Mouse (Mus musculus) embryonic facial prominence, embryonic 11.5 days (tissue): ENCODE data around the gene Matn4. TPM values are rescaled to one million over a fixed set of nuclear protein-coding genes. Genes with fewer than 3 reads are reported as not detected.

Experiments
- ATAC-seq: fragments of 200-750 bp; cut with Nextera tagmentation; replicated peaks from 2 replicates; pipeline ENCODE4 v1.8.0; 2017; ENCODE audit warnings: low read depth; ENCODE audit not compliant: insufficient number of reproducible peaks, low FRiP score, low TSS enrichment
- DNase-seq: peaks from one replicate; pipeline ENCODE4 v3.0.0-alpha.2; 2015; ENCODE audit warnings: low spot score
- H3K27ac ChIP-seq: fragments of 300-500 bp; sonication (generic); replicated peaks from 2 replicates; pipeline ENCODE4 v1.5.1; 2014; ENCODE audit warnings: mild to moderate bottlenecking, low read depth, low read length, control low read depth
- H3K27me3 ChIP-seq: fragments of 300-500 bp; sonication (generic); 2 replicates; pipeline ENCODE4 v1.6.1; 2014; ENCODE audit warnings: mild to moderate bottlenecking, low read length, moderate library complexity, mixed read lengths; ENCODE audit not compliant: control insufficient read depth, insufficient read depth
- H3K36me3 ChIP-seq: fragments of 300-500 bp; sonication (generic); replicated peaks from 2 replicates; pipeline ENCODE4 v1.6.1; 2014; ENCODE audit warnings: low read depth, mild to moderate bottlenecking, low read length, moderate library complexity, mixed read lengths; ENCODE audit not compliant: control insufficient read depth, insufficient read depth
- H3K4me1 ChIP-seq: fragments of 300-500 bp; sonication (generic); 2 replicates; pipeline ENCODE4 v1.6.1; 2014; ENCODE audit warnings: low read length, mixed read lengths; ENCODE audit not compliant: control insufficient read depth, insufficient read depth
- H3K4me2 ChIP-seq: fragments of 300-500 bp; sonication (generic); 2 replicates; pipeline ENCODE4 v1.6.1; 2014; ENCODE audit warnings: low read depth, mild to moderate bottlenecking, control low read depth, low read length, moderate library complexity
- H3K4me3 ChIP-seq: fragments of 300-500 bp; sonication (generic); 2 replicates; pipeline ENCODE4 v1.5.1; 2014; ENCODE audit warnings: low read depth, low read length, control low read depth
- H3K9ac ChIP-seq: fragments of 300-500 bp; sonication (generic); replicated peaks from 2 replicates; pipeline ENCODE4 v1.6.1; 2014; ENCODE audit warnings: mild to moderate bottlenecking, control low read depth, low read length
- H3K9me3 ChIP-seq: fragments of 300-500 bp; sonication (generic); replicated peaks from 2 replicates; pipeline ENCODE4 v1.6.1; 2016; ENCODE audit warnings: mild to moderate bottlenecking, low read length, inconsistent platforms, mixed read lengths; ENCODE audit not compliant: control insufficient read depth
- WGBS: fragments of 180-500 bp; shearing (Covaris S2); extraction: QIAGEN DNeasy Blood & Tissue Kit; methylation state at CpG from one replicate; pipeline ENCODE4 v1.1.7; 2014; 5-methylcytosine and 5-hydroxymethylcytosine counted together
- polyA plus RNA-seq: library from polyadenylated mRNA; unstranded; fragments of >200 nt; fragmentation: Nextera tagmentation; extraction: Ambion mirVana; gene quantifications from 2 replicates; pipeline ENCODE4 v1.2.1, GENCODE M21; 2014

Matn4 gene
- polyA plus RNA-seq, 1 experiment from 2014 or later, result 1.3 TPM

DNA sequence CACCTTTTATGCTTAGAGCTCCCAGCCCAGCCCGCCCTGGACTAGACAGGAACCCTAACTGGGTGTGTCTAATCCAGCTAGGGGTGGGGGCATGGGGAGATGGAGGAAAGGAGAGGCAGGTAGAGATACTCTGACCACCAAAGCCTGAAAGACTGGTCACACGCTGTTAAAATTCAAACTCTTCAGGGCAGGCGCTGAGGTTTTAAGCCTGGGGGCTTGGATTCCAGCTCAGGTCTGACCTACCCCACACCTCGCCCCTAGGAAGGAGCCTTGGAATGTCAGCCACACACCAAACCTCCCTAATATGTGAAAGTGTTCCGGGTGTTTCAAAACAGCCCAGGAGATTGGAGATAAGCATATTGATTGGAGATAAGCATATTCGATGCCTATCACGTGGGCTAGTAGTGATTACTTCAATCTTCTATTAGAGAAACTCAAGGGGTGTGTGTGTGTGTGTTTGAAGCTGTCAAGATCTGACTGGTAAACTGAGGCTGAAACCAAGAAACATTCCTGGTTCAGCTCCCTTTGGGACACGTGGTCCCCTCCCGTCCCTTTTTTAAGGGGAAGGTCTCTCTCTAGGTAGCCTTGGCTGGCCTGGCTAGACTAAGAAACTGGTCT, 28.4 kb upstream of the Matn4 start:
- no peak overlapping the region for H3K4me3 ChIP-seq
- no peaks in the 10 kb centered on the region for H3K27me3 ChIP-seq
- H3K9ac ChIP-seq, result no peak overlapping the region
- no peak for ATAC-seq
- peaks cover 13% of the 10 kb centered on the region for H3K4me1 ChIP-seq
- no peak overlapping the region for H3K27ac ChIP-seq
- DNase-seq, result no peak
- no peaks in the 10 kb centered on the region for H3K36me3 ChIP-seq
- WGBS, result 76% methylated on average over 9 of the region's 9 CpGs
- H3K4me2 ChIP-seq, result no peak overlapping the region
- no peaks in the 10 kb centered on the region for H3K9me3 ChIP-seq

DNA sequence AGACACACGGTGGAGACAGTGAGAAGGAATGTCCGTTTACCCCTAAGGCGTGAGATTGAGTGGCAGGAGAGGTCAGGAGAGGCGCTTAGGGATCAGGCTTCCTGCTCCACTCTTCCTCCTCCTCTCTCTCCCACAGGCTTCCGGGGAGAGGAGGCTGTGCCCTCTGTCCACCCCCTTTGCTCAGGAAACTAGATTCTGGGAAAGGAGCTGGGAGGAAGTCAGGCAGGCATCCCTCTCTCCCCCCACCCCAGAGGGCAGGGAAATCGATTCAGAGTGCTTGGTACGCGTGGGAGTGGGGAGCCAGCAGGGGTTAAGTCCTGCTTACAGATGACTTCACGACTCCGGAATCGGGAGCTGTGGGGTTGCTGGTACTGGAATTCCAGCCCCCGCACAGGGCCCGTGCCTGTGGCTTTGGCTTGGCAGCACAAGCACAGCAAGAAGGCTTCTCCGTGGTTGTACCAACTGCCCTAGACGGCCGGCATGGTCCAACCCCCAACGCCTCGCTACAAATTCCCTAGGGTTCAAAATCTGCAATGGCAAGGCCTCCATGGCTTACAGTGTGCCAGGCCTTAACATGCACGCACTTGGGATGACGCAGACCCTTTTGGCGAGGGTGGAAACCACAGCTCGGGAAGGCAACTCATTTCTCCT, 27.7 kb upstream of the Matn4 start:
- peak overlapping the region; percentile 43 for H3K9ac ChIP-seq
- no peak overlapping the region for H3K27ac ChIP-seq
- no peaks in the 10 kb centered on the region for H3K27me3 ChIP-seq
- H3K4me1 ChIP-seq, result peaks cover 13% of the 10 kb centered on the region
- no peaks in the 10 kb centered on the region for H3K9me3 ChIP-seq
- WGBS, result 21% methylated on average over 22 of the region's 22 CpGs
- no peak overlapping the region for H3K4me2 ChIP-seq
- H3K36me3 ChIP-seq, result no peaks in the 10 kb centered on the region
- no peak overlapping the region for H3K4me3 ChIP-seq
- no peak for ATAC-seq
- no peak for DNase-seq

DNA sequence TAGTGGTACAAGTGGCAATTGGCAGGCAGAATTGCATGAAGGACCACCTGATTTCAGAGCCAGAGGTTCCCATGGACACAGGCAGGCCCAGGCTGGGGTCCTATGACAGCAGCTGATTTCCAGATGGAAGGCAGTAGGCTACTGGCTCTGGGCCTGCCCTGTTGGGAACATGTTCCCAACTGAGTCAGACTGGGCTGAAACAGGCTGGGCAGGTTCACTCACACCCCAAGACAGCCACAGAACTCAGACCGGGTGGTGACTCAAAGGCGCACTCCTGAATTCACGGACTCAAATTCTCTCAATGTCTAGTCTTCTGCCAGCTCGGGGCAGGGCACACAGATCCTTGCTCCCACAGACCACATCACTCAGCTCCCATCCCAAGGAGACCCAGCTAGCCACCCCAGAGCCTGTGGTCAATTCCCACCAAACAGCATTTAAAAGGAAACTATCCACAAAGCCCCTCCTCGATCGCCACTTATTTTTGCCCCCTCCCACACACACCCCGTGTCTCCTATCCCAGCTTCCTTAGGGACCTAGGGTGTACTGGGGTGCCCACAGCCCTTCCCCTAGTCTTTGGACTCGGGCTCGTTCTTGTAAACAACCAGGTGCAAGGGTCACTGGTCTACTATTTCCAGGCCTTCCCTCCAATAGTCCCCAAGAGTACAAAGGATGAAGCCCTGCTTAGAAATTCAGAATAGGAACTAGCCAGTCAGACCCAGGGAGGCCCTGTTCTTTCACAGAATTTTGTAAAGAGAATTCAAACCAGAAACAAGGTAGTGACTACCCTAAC, 26.9 kb upstream of the Matn4 start:
- Histone ChIP-seq H3K36me3 (no peaks in the 10 kb centered on the region), H3K4me1 (peaks cover 13% of the 10 kb centered on the region), H3K9me3 (no peaks in the 10 kb centered on the region), H3K27me3 (no peaks in the 10 kb centered on the region), H3K9ac (no peak overlapping the region), H3K27ac (no peak overlapping the region), H3K4me2 (no peak overlapping the region), H3K4me3 (no peak overlapping the region)
- WGBS, result 51% methylated on average over 9 of the region's 9 CpGs
- ATAC-seq (no peak), DNase-seq (no peak)

DNA sequence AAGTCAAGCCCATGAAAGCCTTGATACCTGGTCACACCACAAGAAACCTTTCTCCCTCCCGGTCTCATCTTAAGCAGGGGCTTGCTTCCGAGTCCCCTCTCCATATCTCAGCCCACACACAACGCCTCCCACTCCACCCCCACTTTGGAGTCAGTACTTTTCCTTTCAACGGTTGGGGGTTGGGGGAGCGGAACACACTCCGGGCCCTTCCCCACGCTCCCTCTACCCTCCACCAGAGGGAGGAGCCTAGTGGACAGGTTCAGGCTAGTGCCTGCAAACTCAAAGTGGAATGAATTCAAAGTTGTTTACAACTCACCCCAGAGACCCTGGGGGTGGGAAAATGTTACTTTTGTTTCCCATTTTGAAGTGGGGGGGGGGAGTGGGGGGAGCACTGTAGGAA, 25.7 kb upstream of the Matn4 start:
- peak; percentile 53; the same call in 1 of the 2 replicates for ATAC-seq
- H3K9me3 ChIP-seq, result no peaks in the 10 kb centered on the region
- H3K27me3 ChIP-seq, result no peaks in the 10 kb centered on the region
- H3K9ac ChIP-seq, result no peak overlapping the region
- no peak overlapping the region for H3K4me3 ChIP-seq
- peak; percentile 49 for DNase-seq
- peaks cover 7% of the 10 kb centered on the region; the same call in 1 of the 2 replicates for H3K4me1 ChIP-seq
- no peaks in the 10 kb centered on the region for H3K36me3 ChIP-seq
- WGBS, result 4% methylated on average over 7 of the region's 7 CpGs
- H3K4me2 ChIP-seq, result no peak overlapping the region
- no peak overlapping the region for H3K27ac ChIP-seq

DNA sequence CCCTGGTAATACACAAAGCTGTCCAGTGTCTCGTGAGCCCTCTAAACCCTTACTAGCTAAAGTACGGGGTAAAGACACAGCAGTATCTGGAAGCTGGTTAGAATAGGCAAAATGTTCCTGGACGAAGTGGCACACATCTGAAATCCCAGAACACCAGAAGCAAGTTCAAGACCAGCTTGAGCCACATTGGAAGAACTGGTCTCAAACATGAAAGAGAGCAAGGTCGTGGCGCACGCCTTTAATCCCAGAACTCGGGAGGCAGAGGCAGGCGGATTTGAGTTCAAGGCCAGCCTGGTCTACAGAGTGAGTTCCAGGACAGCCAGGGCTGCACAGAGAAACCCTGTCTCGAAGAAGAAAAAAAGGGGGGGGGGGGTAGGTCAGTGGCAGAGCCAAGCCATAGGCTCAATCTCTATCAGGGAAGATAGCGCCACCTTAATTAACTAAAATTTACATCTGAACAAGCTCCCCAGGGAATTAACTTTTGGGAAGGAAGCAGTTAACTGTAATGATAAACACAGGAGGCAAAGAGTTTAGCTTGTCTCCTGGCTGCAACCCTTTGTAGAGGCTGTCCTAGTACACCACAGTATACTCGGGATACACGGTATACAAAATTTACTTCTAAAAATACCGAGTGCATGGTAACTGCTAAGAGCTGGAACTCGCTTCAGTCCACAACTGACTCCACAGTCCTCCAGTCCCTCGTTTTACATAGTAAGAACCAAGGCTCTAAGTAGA, 25.1 kb upstream of the Matn4 start:
- 43% methylated on average over 15 of the region's 15 CpGs for WGBS
- Histone ChIP-seq H3K9ac (no peak overlapping the region), H3K4me1 (peaks cover 7% of the 10 kb centered on the region; the same call in 1 of the 2 replicates), H3K9me3 (no peaks in the 10 kb centered on the region), H3K36me3 (no peaks in the 10 kb centered on the region), H3K27ac (no peak overlapping the region), H3K27me3 (no peaks in the 10 kb centered on the region), H3K4me3 (no peak overlapping the region), H3K4me2 (no peak overlapping the region)
- DNase-seq, result no peak
- ATAC-seq, result no peak

DNA sequence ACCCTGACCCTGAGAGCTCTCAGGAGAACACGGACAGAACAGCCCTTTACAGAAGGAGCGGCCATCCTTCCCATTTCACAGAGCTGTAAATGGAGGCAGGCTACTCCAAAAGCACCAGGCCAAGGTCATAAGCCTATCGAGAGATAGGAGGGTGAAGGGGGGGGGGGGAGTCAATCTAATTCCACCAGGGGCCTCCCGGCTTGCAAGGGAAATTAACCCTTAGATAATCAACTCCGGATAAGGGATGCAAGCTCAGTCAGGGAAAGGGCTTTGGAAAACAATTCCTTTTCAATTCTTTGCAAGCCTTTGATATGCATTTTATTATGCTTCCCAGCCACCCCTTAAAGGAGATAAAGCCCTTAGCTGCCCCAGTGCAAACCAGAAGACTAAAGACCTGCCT, 23.5 kb upstream of the Matn4 start:
- no peaks in the 10 kb centered on the region for H3K9me3 ChIP-seq
- H3K9ac ChIP-seq, result no peak overlapping the region
- no peaks in the 10 kb centered on the region for H3K27me3 ChIP-seq
- H3K4me2 ChIP-seq, result no peak overlapping the region
- DNase-seq (no peak), ATAC-seq (no peak)
- H3K4me3 ChIP-seq, result no peak overlapping the region
- H3K36me3 ChIP-seq, result no peaks in the 10 kb centered on the region
- H3K27ac ChIP-seq, result no peak overlapping the region
- 38% methylated on average over 5 of the region's 5 CpGs for WGBS
- H3K4me1 ChIP-seq, result peaks cover 7% of the 10 kb centered on the region; the same call in 1 of the 2 replicates

DNA sequence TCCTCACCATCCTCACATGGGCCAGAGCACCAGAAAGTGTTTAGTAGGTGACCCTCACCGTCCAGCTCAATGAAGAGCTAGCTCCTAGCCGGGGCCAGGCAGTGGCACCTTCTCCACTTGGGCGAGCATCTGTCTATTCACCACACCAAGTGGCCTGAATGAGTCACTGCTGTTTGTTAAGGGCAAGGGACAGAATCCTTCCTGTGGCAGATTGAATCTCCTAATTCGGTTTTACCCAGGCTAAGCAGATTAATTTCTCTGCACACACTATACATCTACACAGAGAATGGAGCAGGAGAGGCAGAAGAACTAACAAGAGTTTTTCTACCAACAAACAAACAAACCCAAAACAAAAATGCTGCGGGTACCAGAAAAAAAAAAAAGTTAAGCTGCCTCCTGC, 22.0 kb upstream of the Matn4 start:
- DNase-seq, result no peak
- Histone ChIP-seq H3K4me1 (no peaks in the 10 kb centered on the region), H3K4me3 (no peak overlapping the region), H3K36me3 (no peaks in the 10 kb centered on the region), H3K27me3 (no peaks in the 10 kb centered on the region), H3K9ac (no peak overlapping the region), H3K9me3 (no peaks in the 10 kb centered on the region), H3K4me2 (no peak overlapping the region), H3K27ac (no peak overlapping the region)
- 82% methylated on average over 5 of the region's 5 CpGs for WGBS
- ATAC-seq, result no peak
